Mouse (Mus musculus): ENCODE data around the gene Dcaf6.

DNA sequence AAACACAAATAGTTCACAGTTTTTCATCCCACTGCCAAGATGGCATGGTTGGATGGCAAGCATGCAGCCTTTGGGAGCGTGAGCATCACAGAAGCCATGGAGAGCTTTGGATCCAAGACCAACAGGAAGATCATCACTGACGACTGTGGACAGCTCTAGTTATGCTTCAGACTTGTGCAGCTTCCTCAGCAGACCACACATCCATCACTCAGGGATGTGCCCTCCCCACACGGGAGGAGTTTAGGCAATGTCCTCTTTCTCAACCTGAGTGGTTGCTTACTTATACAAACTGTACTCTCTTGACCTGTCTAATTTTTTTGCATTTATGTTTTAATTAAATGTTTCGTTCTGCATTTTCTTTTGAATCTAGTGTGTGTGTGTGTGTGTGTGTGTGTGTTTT is 28.9 kb upstream of the Dcaf6 start:
- TF ChIP-seq POLR2A (IDR thresholded peaks at IDR 0.05; ENCODE audit: low read depth, low read length) (no peak), CTCF (IDR thresholded peaks at IDR 0.05; ENCODE audit: borderline replicate concordance, insufficient read depth, low read length) (no peak)

Data from embryonic fibroblast, embryonic 13.5 days (primary cell).